Mouse (Mus musculus): ENCODE measurements at regions not wholly inside any gene's neighbourhood (a gene's known extent, or its start where the extent isn't known, plus 50 kb on each side); places are given as distances from the start of the nearest gene placed in this dataset.
"Not testable (repeated sequence)": the region's sequence is repeated elsewhere in the genome, so short reads cannot be mapped to it uniquely, and the experiment has no call there.

DNA sequence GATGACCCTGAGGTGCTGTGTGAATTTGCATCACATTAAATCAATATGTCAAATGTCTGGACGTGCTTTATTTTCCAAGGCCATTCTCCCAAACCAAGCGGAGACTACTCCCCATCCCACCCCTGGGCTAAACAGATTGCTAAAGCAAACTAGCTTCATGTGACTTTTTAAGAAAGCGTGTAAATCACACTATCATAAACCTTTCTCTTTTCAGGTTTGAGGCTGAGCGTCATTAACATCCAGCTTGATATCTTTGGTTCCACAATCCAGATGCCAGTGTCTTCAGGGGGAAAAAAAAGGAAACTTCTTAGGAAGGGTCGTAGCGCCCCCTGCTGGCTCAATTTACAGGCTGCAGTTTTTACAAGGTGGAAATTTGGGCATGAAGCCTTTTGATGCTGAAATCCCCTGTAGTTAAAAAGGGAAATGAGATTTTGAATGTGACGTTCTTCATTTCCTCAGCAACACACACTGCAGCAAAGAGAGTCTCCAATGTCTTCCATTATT, 105.1 kb upstream of the Nt5e start:
- peak; percentile 87 for DNase-seq (ENCODE audit: low spot score)

DNA sequence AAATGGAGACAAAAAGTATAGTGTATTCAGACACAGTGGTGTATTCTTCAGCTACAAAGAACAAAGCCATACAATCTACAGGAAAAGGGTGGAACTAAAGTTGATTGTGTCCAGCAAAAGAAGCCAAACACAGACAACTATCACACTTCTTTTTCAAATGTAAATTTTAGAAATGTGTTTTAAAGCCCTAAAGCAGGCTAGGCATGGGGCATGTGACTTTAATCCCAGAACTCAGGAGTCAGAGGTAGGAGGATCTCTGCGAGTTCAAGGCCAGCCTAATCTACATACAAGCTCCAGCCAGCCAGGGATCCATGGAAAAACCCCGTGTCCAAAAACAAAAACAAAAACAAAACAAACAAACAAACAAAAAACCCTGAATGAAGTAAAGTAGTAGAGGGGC, 89.9 kb upstream of the Nt5e start:
- DNase-seq (ENCODE audit: low spot score) = no peak

DNA sequence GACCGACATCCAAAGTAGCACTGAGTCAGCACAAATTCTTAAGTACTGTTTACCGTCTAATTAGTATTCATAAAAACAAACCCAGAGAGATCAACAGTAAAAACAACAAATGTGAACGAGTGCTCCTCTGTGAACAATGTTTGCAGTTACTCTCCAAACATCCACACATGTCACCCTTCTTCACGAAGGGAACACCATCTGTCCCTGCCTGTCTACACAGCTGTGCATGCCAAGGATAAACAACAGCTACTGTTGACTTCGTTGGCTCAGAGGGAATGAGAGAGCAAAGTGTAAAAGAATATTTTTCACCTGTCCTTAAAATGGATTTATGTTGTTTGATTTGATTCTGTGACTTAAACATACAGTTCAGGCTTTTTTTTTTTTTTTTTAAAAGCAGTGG, 88.7 kb upstream of the Nt5e start:
- no peak for DNase-seq (ENCODE audit: low spot score)

DNA sequence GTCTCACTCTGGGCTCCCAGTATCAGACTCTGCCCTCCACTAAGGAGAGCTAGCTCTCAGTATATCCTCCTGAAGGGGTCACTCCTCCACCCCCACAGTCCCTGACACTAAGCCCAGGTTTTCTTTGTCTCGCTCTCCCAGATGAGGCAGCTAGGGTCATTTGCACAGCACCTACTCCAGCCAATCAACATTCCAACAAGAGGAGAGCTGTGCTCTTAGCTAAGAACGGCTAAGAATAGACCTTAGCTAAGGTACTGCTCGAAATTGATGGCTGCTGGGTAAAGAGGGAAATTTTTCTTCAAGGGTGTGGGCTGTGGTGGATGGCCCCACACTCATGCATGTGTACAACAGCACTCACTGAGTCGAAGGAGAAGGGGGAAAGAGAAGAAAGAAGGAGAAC, 86.3 kb upstream of the Nt5e start:
- DNase-seq (ENCODE audit: low spot score) = no peak

DNA sequence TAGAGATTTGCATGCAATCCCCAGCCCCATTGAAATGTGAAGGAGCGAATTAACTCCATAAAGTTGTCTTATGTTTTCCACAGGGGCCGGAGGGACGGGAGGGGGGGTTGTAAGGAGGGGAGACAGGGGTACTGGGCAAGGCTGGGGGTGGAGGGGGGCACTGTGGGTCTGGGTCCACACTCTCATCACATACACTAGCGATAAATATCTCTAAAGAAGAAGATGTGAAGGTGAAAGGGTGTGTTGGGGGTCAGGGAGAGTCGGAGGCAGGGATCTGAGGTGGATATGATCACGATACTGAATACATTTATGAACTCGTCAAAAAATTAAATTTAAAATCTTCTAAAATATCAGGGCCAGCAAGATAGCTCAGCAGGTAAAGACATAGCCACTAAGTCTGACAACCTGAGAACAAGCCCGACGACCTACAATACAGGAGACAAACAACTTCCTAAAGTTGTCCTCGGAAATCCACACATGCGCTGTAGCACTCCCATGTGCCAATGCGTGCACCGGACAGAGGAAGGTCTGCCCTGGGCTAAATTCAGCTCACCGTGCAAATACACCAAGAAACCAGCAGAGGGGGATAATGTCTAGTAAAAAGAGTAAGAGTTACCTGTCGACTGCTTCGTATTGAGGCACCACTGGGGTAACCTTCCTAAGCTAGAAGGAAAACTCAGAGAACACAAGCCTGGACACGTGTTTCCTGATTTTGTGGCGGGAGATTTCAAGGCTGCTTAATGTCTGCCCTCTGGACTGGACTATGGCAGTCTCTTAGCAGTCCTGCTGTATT, 85.6 kb upstream of the Nt5e start:
- DNase-seq (ENCODE audit: low spot score) = peak; percentile 67

DNA sequence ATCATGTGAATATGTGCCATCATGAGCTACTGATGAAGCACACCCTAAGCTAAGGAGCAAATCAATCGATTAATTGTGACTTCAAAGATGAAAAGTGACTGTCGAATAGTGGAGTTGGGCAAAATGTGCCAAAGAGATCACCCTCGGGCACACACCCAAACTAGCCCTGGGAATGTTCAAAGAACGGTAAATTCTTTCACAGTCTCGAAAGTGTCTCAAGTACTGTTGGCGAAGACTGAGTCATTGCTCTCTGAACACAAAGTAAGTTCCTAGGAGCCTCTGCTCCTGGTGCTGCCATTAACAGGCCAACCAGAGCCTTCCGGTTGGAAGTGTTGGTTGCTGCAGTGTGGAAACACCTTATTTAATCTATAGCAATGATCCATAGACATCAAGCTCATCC, 84.5 kb upstream of the Nt5e start:
- no peak for DNase-seq (ENCODE audit: low spot score)

DNA sequence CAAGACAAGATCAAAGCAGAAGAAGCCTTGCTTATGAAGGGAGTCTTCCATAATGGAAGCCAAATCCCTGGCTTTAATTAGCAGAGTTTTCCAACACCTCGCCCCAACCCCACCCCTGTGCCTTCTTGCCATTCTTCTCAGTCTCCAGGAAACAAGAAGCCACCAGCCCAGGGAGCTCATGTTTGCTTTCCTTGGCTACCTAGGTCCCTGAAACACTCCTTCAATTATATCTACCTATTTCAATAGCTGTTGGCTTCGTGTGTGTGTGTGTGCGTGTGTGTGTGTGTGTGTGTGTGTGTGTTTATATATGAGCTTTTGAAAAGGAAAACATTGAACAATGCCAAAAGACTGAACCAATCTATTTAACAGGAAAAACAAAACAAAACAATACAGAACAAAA, 82.5 kb upstream of the Nt5e start:
- no peak for DNase-seq (ENCODE audit: low spot score)

DNA sequence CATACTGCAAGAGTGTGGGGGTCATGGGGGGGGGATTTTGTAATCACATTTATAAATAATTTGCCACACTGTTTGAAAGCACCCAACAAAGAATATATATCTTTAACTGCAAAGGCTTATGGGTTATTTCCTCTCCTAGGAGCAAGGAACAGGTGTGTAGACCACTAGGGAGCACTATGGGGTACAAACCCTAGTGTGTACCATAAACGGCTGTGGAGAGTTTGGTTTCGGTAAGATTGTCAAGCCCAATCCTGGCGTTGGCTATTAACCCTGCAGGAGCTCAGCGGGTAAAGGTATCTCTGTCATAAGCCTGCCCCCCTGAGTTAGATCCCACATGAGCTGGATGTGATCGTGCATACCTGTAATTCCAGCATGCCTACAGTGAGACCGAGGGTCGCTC, 71.0 kb upstream of the Nt5e start:
- no peak for DNase-seq (ENCODE audit: low spot score)

DNA sequence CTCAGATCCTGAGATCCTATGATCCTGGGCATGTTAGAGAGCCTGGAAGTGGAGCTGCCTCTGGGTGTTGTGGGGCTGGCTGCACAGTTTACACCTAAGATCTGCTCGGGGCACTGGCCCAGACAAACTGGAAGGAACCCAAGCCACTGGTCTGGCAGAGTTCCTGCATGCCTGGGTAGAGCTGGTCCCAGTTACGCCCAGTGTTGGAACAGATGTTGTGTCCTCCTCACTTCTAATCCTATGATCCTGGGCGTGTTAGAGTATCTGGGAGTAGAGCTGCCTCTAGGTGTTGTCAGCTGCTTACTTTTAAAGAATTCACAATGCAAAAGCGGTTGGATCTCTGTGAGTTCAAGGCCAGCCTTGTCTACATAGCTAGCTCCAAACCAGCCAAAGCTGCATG, 67.4 kb upstream of the Nt5e start:
- no peak for DNase-seq (ENCODE audit: low spot score)

DNA sequence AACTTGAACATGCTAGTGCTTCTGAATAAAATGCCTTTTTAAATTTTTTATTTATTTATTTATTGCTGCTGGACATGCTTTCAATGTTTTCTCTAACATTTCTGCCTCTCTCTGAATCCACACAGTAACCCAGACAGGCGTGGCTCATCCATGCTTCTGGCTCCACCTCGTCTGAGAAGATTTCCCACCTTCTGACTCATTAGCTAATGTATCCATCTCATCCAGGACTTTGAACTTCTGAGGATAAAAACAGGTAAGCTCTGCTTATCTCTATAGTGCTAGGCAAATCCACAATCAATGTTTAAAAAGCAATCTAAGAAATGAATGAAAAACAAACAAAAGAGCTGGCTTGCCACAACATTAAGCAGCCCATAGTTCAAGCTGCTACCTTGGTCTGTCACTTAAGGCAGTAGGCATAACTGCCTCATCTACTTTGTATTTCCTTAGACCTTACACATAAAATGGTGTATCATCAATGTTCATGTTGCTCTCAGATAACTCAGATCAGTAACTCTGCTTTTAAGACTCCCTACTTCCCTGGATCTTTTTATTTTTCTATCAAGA, 66.8 kb upstream of the Nt5e start:
- DNase-seq (ENCODE audit: low spot score) = no peak

DNA sequence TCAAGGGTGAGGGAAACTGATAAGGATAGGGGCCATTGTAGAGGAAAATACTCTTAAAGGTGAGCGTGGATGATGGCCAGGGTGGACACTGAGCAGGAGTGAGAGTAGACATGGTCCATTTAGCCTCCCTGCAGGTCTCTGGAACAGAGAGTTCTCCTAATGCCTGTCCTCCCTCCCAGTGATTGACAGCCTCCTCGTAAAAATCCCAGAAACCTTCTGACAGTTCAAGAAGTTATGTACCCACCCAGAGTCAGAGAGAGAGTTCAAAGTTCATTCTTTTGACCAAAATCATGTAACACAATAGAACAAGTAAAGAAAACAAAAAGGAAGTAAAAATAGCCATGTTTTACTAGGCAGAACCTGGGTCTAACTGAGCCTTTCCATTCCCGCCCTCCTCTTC, 64.5 kb upstream of the Nt5e start:
- no peak for DNase-seq (ENCODE audit: low spot score)

DNA sequence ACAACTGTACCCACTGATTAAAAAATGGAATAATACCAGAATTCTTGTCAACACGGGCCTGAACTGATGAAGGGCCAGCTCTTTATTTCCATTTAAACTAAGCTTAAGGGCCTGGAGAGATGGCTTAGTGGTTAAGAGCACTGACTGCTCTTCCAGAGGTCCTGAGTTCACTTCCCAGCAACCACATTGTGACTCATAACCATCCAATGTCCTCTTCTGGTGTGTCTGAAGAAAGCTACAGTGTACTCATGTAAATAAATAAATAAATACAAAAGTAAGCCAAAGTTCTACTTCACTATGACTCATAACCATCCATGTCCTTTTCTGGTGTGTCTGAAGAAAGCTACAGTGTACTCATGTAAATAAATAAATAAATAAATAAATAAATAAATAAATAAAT, 60.7 kb upstream of the Nt5e start:
- not testable (repeated sequence) for DNase-seq (ENCODE audit: low spot score)

DNA sequence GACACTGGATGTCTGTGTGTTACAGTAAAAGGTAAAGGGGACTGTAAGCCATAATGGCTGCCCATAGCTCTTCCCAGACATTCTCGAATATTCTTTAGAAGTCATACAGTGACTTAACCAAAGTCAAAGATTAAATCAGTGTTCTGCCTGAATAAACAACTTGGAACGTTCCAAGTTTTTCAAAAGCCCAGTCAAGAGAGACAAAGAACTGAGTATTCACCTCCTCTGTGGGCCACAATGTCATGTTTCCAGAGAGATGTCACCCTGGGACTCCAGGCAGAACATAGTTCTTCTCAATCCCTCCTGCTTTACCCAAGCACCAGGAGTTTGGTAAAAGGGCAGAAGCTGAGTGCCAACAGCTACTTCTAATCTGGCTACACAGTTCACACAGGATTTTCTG, 58.2 kb upstream of the Nt5e start:
- no peak for DNase-seq (ENCODE audit: low spot score)

DNA sequence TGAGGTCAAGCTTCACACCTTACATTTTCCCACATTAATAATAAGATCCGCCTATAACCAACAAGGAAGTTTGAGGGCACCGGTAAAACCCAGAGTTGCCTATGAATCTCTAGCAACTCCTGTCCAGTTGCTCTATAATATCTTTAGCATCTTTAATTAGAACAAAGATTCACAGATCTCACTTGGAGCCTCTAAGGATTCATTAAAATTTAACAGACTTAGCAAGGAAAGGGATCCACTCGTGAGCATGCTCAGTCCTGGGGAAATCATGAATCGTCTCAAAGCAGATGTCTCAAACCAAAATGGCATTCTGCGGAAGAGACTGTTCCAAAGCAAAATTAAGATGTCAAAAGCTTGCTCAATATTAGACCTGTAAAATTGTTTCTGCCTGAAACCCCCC, 57.8 kb upstream of the Nt5e start:
- DNase-seq (ENCODE audit: low spot score) = no peak

DNA sequence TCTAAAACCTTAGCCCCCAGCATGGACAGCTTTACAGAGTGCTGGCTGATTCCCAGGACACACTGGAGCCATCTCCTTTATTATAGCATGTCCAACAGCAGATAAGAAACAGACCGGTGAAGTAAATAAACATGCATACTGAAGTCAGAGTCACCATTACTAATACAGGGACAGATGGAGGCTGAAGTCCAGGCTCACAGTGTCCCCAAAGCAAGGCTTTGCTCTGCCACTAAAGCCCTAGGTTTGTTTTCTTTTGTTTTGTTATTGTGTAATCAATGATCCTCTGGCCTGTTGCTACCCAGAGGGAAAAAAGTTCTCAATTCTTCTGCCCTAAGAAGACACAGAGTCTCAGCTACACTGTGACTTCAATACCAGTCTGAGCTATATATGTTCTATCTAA, 56.2 kb upstream of the Nt5e start:
- DNase-seq (ENCODE audit: low spot score) = no peak

DNA sequence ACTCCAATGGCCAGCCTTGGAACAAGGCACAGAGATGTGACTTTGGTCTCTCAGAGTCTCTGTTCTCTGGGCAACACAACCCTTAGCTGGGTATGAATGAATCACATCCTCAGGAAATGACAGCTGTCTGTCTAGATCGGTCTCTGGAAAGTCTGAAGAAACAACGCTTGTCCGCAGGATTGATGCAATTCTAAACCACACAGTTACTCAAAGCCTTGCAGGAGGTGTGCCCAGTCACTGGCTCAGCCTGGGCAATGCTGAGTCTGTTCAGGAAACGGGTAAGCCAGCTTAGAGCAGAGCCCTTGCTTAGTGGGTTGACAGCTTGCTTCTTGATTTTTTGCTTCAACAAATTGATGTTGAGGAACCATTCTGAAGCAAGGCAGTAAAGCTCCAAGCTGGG, 53.7 kb upstream of the Nt5e start:
- DNase-seq (ENCODE audit: low spot score) = no peak

DNA sequence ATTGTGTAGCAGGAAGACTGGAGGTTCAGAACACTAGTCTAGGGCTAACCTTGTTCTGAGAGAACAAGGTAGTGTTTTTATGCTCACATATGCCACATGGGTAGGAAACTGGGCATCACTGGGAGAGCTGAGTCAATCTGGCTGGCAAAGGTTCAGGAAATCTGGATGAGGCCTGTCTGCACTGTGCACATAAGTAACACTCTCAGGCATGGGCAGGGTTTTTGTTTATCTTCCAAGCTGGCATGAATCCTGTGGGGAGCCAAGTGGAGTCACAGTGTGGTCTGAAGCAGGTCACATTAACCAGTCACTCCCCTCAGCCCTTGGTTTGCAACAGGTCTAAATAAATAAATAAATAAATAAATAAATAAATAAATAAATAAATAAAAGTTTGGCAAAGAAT, 53.0 kb upstream of the Nt5e start:
- DNase-seq (ENCODE audit: low spot score) = peak; percentile 46

DNA sequence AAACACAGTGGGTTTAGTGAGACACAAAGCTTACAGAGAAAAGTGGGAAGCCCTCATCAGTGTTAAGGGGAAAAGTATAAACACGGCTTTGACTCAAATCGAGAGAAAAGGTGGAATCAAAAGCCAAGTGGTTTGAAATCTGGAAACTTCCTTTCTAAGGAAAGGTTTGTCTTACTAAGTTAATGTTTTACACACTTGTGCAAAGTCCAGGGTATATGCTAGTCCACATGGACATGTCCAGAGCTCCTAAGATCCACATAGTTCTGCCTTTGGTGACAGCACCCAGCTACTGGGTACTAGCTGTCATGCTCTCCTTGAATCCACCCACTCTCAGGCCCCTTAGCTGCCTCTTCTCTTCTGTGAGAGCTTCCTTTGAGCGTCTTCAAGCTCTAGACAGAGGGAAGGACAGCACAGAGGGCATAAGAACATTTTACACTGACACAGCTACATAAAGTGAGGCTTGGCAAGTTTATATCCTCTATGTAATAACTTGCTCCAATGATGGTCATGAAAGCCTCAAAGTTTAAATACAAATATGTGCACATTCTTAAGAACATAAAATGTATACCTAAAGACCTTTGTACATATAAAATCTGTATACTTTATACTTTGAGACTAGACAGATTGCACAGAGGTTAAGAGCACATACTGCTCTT, 52.2 kb upstream of the Nt5e start:
- DNase-seq (ENCODE audit: low spot score) = no peak

DNA sequence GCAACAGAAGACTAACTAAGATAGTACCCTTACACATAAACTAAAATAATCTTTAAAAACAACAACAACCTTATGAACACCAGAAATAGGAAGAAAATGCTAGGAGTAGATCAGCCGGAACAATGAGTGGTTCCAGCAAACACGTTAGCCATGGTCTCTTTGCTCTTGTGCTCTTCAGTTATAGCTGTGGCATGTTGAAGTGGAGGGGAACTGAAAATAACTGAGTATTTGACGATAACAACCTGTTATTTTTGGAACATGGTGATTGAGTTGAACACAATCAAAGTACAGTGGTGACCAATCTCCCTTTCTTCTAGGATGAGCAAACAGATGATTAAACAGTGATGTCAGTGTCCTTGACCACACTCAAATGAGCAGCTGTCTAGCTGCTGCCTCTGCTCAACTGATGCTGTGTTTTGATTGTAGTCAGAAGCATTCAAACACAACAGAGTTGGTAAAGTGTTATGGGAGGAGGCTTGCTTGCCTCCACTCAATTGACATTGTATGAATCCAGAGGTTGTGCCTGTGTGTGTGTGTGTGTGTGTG, 50.9 kb upstream of the Nt5e start:
- no peak for DNase-seq (ENCODE audit: low spot score)

DNA sequence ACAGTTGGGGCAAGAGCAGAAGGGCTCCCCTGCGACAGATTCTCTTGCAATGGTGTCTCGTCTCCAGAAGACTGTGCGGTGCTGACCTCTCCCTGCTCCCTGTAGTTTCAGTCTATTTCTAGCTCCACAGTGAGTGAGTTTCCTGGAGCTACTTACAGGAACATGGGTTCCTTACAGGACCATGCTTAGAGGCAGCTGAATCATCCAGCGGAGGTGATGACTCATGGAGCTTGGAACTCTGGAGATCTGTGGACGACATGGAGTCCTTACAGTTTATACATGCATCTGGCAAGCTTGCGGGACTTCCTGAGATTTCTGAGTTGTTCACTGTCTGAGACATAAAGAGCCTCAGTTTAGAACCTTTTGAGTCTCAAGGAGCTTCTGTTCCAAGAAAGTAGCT, 50.0 kb upstream of the Nt5e start:
- no peak for DNase-seq (ENCODE audit: low spot score)

Data from testis, postnatal 10 days (tissue).